Mouse (Mus musculus): ENCODE results near the gene Csk. TPM values are rescaled to one million over a fixed set of nuclear protein-coding genes. Genes with fewer than 3 reads are reported as not detected.

Csk gene
- total and polyA plus RNA-seq, 3 experiments, result 213 to 338 TPM; not detected in 1

GRCm38 (mm10) chr9:57652351-57652750 is 1.1 kb downstream of the Csk start:
- Histone ChIP-seq H3K36me3 (ENCODE audit: control insufficient read depth in 1 of 2, insufficient read depth in 2 of 2, low read length in 2 of 2) (peaks cover 0 to 19% of the 10 kb centered on the region in 2 experiments; a peak in 2 of 4 replicates), H3K79me2 (ENCODE audit: control insufficient read depth, insufficient read depth, low read length, poor library complexity) (no peaks in the 10 kb centered on the region), H3K4me1 (ENCODE audit: control insufficient read depth in 1 of 2, insufficient read depth in 2 of 2, low read length in 2 of 2) (peaks cover 5 to 28% of the 10 kb centered on the region in 2 experiments), H3K27ac (ENCODE audit: control insufficient read depth, low read depth, low read length) (no peak overlapping the region), H3K27me3 (ENCODE audit: control insufficient read depth in 1 of 2, insufficient read depth in 2 of 2, low read length in 2 of 2) (no peaks in the 10 kb centered on the region), H3K9ac (ENCODE audit: control insufficient read depth, low read depth, low read length, poor library complexity, severe bottlenecking) (no peak overlapping the region), H3K4me3 (ENCODE audit: control insufficient read depth in 1 of 2, insufficient read depth in 1 of 2, low read depth in 2 of 2, low read length in 2 of 2) (no peak overlapping the region), H3K9me3 (replicated peaks; ENCODE audit: insufficient read depth, low read length) (no peaks in the 10 kb centered on the region)
- no peak for DNase-seq (ENCODE audit: low read depth, low spot score)
- TF ChIP-seq E2F4 (IDR thresholded peaks at IDR 0.05; ENCODE audit: borderline replicate concordance, low read depth, low read length) (no peak), ZC3H11A (IDR thresholded peaks at IDR 0.05; ENCODE audit: low read depth, low read length) (no peak), MXI1 (IDR thresholded peaks at IDR 0.05; ENCODE audit: low read depth, low read length) (no peak), CHD2 (IDR thresholded peaks at IDR 0.05; ENCODE audit: low read length) (no peak), BHLHE40 (IDR thresholded peaks at IDR 0.05; ENCODE audit: borderline replicate concordance, low read depth, low read length) (no peak)

GRCm38 (mm10) chr9:57650786-57651311 is 2.6 kb downstream of the Csk start:
- H3K27ac ChIP-seq (ENCODE audit: control insufficient read depth, low read depth, low read length), result peak overlapping the region; percentile 94
- no peaks in the 10 kb centered on the region for H3K79me2 ChIP-seq (ENCODE audit: control insufficient read depth, insufficient read depth, low read length, poor library complexity)
- H3K27me3 ChIP-seq (ENCODE audit: control insufficient read depth in 1 of 2, insufficient read depth in 2 of 2, low read length in 2 of 2), result no peaks in the 10 kb centered on the region
- peaks cover 0 to 27% of the 10 kb centered on the region in 2 experiments; a peak in 2 of 4 replicates for H3K36me3 ChIP-seq (ENCODE audit: control insufficient read depth in 1 of 2, insufficient read depth in 2 of 2, low read length in 2 of 2)
- H3K4me3 ChIP-seq (ENCODE audit: control insufficient read depth in 1 of 2, insufficient read depth in 1 of 2, low read depth in 2 of 2, low read length in 2 of 2), result peak overlapping the region; percentile 4 to 31; a peak in 3 of 4 replicates
- peak overlapping the region; percentile 70 for H3K9ac ChIP-seq (ENCODE audit: control insufficient read depth, low read depth, low read length, poor library complexity, severe bottlenecking)
- H3K9me3 ChIP-seq (replicated peaks; ENCODE audit: insufficient read depth, low read length), result no peaks in the 10 kb centered on the region
- H3K4me1 ChIP-seq (ENCODE audit: control insufficient read depth in 1 of 2, insufficient read depth in 2 of 2, low read length in 2 of 2), result peaks cover 14 to 38% of the 10 kb centered on the region in 2 experiments
- peak; percentile 90 for DNase-seq (ENCODE audit: low read depth, low spot score)
- no peak for TF ChIP-seq POLR2AphosphoS5 (IDR thresholded peaks at IDR 0.05; ENCODE audit: borderline replicate concordance, low read depth, low read length)
- no peak for TF ChIP-seq USF1 (IDR thresholded peaks at IDR 0.05; ENCODE audit: low read depth, low read length)
- TF ChIP-seq MAFK (IDR thresholded peaks at IDR 0.05; ENCODE audit: borderline replicate concordance, low read depth, low read length), result no peak
- TF ChIP-seq USF2 (IDR thresholded peaks at IDR 0.05; ENCODE audit: borderline replicate concordance in 1 of 2, insufficient read depth in 1 of 2, low read depth in 1 of 2, low read length in 2 of 2), result no peak
- no peak for TF ChIP-seq CHD1 (IDR thresholded peaks at IDR 0.05; ENCODE audit: low read depth, low read length)
- TF ChIP-seq NRF1 (IDR thresholded peaks at IDR 0.05; ENCODE audit: insufficient read depth, low read depth, low read length, poor library complexity, severe bottlenecking), result no peak
- TF ChIP-seq TCF12 (IDR thresholded peaks at IDR 0.05; ENCODE audit: low read depth, low read length), result no peak; the same call in 1 of the 2 replicates
- TF ChIP-seq RCOR1 (IDR thresholded peaks at IDR 0.05; ENCODE audit: low read depth, low read length), result peak; percentile 70
- no peak for TF ChIP-seq JUND (IDR thresholded peaks at IDR 0.05; ENCODE audit: low read depth, low read length)
- TF ChIP-seq MXI1 (IDR thresholded peaks at IDR 0.05; ENCODE audit: low read depth, low read length), result peak; percentile 55; the same call in 1 of the 2 replicates
- TF ChIP-seq SIN3A (IDR thresholded peaks at IDR 0.05; ENCODE audit: low read length), result peak; percentile 68
- peak; percentile 6; the same call in 1 of the 2 replicates for TF ChIP-seq GATA1 (IDR thresholded peaks at IDR 0.05; ENCODE audit: low read depth, low read length)
- no peak for TF ChIP-seq RAD21 (IDR thresholded peaks at IDR 0.05; ENCODE audit: low read depth, low read length)
- no peak for TF ChIP-seq E2F4 (IDR thresholded peaks at IDR 0.05; ENCODE audit: borderline replicate concordance, low read depth, low read length)
- TF ChIP-seq MAZ (IDR thresholded peaks at IDR 0.05; ENCODE audit: low read depth, low read length), result 0 out of 2 replicates have a peak, but pooled peaks have one; percentile 12
- TF ChIP-seq MAX (IDR thresholded peaks at IDR 0.05; ENCODE audit: low read length), result 0 out of 2 replicates have a peak, but pooled peaks have one; percentile 32
- TF ChIP-seq KAT2A (conservative IDR thresholded peaks at IDR 0.05; ENCODE audit: low read depth, low read length), result no peak
- TF ChIP-seq ZKSCAN1 (IDR thresholded peaks at IDR 0.05; ENCODE audit: low read depth, low read length), result no peak
- peak; percentile 42 to 45; a peak in 3 of 4 replicates for TF ChIP-seq EP300 (IDR thresholded peaks at IDR 0.05; ENCODE audit: low read depth in 1 of 2, low read length in 2 of 2)
- TF ChIP-seq CHD2 (IDR thresholded peaks at IDR 0.05; ENCODE audit: low read length), result 0 out of 2 replicates have a peak, but pooled peaks have one; percentile 18
- TF ChIP-seq GABPA (IDR thresholded peaks at IDR 0.05; ENCODE audit: low read depth, low read length), result no peak
- peak; percentile 44 to 76; a peak in 2 of 4 replicates for TF ChIP-seq POLR2A (IDR thresholded peaks at IDR 0.05; ENCODE audit: control insufficient read depth in 1 of 2, insufficient read depth in 1 of 2, low read depth in 1 of 2, low read length in 2 of 2, poor library complexity in 1 of 2)
- no peak; the same call in 1 of the 2 replicates for TF ChIP-seq ZMIZ1 (IDR thresholded peaks at IDR 0.05; ENCODE audit: low read depth, low read length)
- TF ChIP-seq UBTF (IDR thresholded peaks at IDR 0.05; ENCODE audit: borderline replicate concordance, insufficient read depth, low read depth, low read length), result no peak
- TF ChIP-seq NELFE (IDR thresholded peaks at IDR 0.05; ENCODE audit: low read depth, low read length), result peak; percentile 61
- TF ChIP-seq MYB (IDR thresholded peaks at IDR 0.05; ENCODE audit: low read depth, low read length), result no peak
- TF ChIP-seq POLR2AphosphoS2 (IDR thresholded peaks at IDR 0.05; ENCODE audit: low read length), result no peak
- TF ChIP-seq BHLHE40 (IDR thresholded peaks at IDR 0.05; ENCODE audit: borderline replicate concordance, low read depth, low read length), result no peak

Measured in MEL (cell line).